Comparison of ENCODE assay signal across 8 mouse cellular contexts in the genomic region with DNA sequence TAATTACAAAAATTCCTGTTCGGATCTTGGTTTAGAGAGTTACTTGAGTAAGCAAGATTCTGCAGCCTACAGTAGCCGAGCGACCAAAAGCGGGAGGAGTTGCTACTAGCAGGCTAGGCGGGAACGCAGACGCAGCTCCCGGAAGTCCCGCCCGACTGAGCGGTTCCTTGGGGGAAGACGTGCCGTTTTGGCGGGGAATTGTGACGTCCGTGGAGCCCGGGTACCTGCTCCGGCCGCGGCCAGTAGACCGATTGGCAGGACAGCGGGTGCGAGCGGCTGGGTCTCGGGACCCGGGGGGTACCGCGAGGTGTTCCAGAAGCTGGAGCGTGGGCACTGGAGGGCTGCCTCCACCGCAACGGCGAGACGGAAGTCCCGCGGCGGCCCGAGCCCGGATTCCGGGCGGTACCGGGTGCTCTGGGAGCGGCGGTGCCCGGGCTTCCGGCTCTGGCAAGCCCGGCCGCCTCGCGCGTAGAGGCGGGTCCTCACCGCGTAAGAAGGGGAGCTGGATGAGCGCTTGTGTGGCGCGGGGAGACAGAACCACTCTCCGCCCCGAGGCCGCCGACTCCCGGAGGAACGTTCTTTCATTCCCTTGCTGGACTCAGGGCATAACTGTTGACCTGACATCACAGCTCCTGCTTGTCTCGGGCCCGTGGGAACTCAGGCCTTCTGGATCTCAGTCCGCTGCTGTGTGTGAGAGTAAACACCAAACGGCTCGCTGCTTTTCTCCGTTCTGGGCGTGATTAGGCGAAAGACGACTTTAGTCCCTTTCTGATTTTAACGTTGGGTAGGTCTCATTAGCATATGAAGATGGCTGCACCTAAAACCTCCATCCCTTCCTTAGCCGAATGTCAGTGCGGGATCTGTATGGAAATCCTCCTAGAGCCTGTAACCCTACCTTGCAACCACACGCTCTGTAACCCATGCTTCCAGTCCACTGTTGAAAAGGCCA. TPM values are rescaled to one million over a fixed set of nuclear protein-coding genes. Genes with fewer than 3 reads are reported as not detected.
A peak's percentile ranks its signal among the peaks of the same experiment; 100 is the strongest.
DNase-seq lines count a peak whose midpoint lies in the region; ATAC-seq and TF ChIP-seq lines count a peak whose summit lies in the region.

Gene Rnf168 (plus strand): TSS at position 152 of the 949 bp plus-strand sequence.

- H3K36me3 ChIP-seq in G1E (replicated peaks), result peaks cover 23% of the 10 kb centered on the region
- no peaks in the 10 kb centered on the region for H3K36me3 ChIP-seq in forebrain, postnatal 0 days (ENCODE audit: insufficient read depth)
- peaks cover 9% of the 10 kb centered on the region for H3K36me3 ChIP-seq in lung, embryonic 16.5 days (ENCODE audit: control insufficient read depth, insufficient read depth, low read length)

- peak within 1 kb of the TSS; percentile 77 for H3K4me3 ChIP-seq in G1E (ENCODE audit: low read depth, low read length)
- H3K4me3 ChIP-seq in forebrain, postnatal 0 days (ENCODE audit: low read depth, low read length), result peak within 1 kb of the TSS; percentile 87
- H3K4me3 ChIP-seq in lung, embryonic 16.5 days (ENCODE audit: low read length), result peak within 1 kb of the TSS; percentile 81

- H3K4me1 ChIP-seq in G1E (ENCODE audit: insufficient read depth, low read depth, low read length), result peaks cover 14% of the 10 kb centered on the region
- 0 out of 2 replicates have a peak, but pooled peaks cover 4% of the 10 kb centered on the region for H3K4me1 ChIP-seq in forebrain, postnatal 0 days (ENCODE audit: insufficient read depth)
- H3K4me1 ChIP-seq in lung, embryonic 16.5 days (replicated peaks; ENCODE audit: control insufficient read depth, insufficient read depth, low read length), result peaks cover 10% of the 10 kb centered on the region

- ATAC-seq in G1E (ENCODE audit: extremely low read depth, insufficient number of reproducible peaks, low FRiP score, poor library complexity, severe bottlenecking), result peak; percentile 85
- peak; percentile 95 for ATAC-seq in forebrain, postnatal 0 days
- peak; percentile 72 to 83 for ATAC-seq in hematopoietic stem cell, adult 5-6 weeks (replicated peaks in 1 of 2; ENCODE audit: insufficient read depth in 1 of 2, low FRiP score in 2 of 2, low TSS enrichment in 1 of 2, low read depth in 1 of 2, poor library complexity in 2 of 2, severe bottlenecking in 2 of 2)
- peak; percentile 96 for ATAC-seq in lung, embryonic 16.5 days (ENCODE audit: low read depth)

- H3K4me2 ChIP-seq in forebrain, postnatal 0 days (ENCODE audit: low read depth), result peak within 1 kb of the TSS; percentile 45
- peak within 1 kb of the TSS; percentile 73 for H3K4me2 ChIP-seq in lung, embryonic 16.5 days (ENCODE audit: low read depth, low read length)

- DNase-seq in G1E (ENCODE audit: low spot score), result peak; percentile 87
- DNase-seq in cerebellum, adult 18-20 months, result peak; percentile 93 to 97
- DNase-seq in forebrain, postnatal 0 days, result peak; percentile 88
- DNase-seq in layer of hippocampus, adult 9-10 months (ENCODE audit: low spot score), result peak; percentile 75
- DNase-seq in ovary, postnatal 10 days (ENCODE audit: low spot score), result peak; percentile 85
- peak; percentile 81 for DNase-seq in thymus, postnatal 10 days (ENCODE audit: low spot score in 2 of 2)

- H3K9me3 ChIP-seq in G1E (replicated peaks), result peaks cover 12% of the 10 kb centered on the region
- H3K9me3 ChIP-seq in forebrain, postnatal 0 days (ENCODE audit: low read length), result no peaks in the 10 kb centered on the region
- peaks cover 4% of the 10 kb centered on the region for H3K9me3 ChIP-seq in lung, embryonic 16.5 days (ENCODE audit: control insufficient read depth, low read length)

- peak within 1 kb of the TSS; percentile 93 for H3K27ac ChIP-seq in forebrain, postnatal 0 days (ENCODE audit: low read depth, low read length)
- H3K27ac ChIP-seq in lung, embryonic 16.5 days (ENCODE audit: low read length), result peak within 1 kb of the TSS; percentile 98

- no peak for TF ChIP-seq CTCF in G1E (IDR thresholded peaks at IDR 0.05; ENCODE audit: low read depth, low read length)
- no peak for TF ChIP-seq CTCF in forebrain, postnatal 0 days (IDR thresholded peaks at IDR 0.05; ENCODE audit: low read depth)

- peak within 1 kb of the TSS; percentile 79 for H3K9ac ChIP-seq in forebrain, postnatal 0 days
- H3K9ac ChIP-seq in lung, embryonic 16.5 days (ENCODE audit: low read length), result peak within 1 kb of the TSS; percentile 89

- WGBS in forebrain, postnatal 0 days, result under 1% methylated on average over 65 of the region's 75 CpGs
- WGBS in lung, embryonic 16.5 days, result under 1% methylated on average over 75 of the region's 75 CpGs

- peaks cover 3% of the 10 kb centered on the region; the same call in 1 of the 2 replicates for H3K27me3 ChIP-seq in G1E (ENCODE audit: insufficient read depth, low read length)
- no peaks in the 10 kb centered on the region for H3K27me3 ChIP-seq in forebrain, postnatal 0 days (ENCODE audit: insufficient read depth, low read length)
- H3K27me3 ChIP-seq in lung, embryonic 16.5 days (ENCODE audit: control insufficient read depth, insufficient read depth, low read depth, low read length), result no peaks in the 10 kb centered on the region

RNA-seq across cellular contexts. Expression of gene Rnf168, which starts in this region (rescaled TPM):
- total RNA-seq in G1E (2014; fragmentation: Nextera tagmentation) (18.8 and 27.8 TPM in 2 replicates), G1E (2017) (48.3 and 55.3 TPM in 2 replicates)
- polyA plus RNA-seq in G1E (2012), result 10.5 and 11.6 TPM in 2 replicates
- 38.6 and 39.1 TPM in 2 replicates for total RNA-seq in forebrain, postnatal 0 days (2014; rRNA removed)
- 18.6 and 26.1 TPM in 2 replicates for polyA plus RNA-seq in forebrain, postnatal 0 days (2015; fragmentation: Nextera tagmentation; extraction: Ambion mirVana)
- 67.5 and 71.4 TPM in 2 replicates for total RNA-seq in hematopoietic stem cell, adult 5-6 weeks (2017)
- 26.3 and 26.9 TPM in 2 replicates for polyA plus RNA-seq in lung, embryonic 16.5 days (2015; fragmentation: Nextera tagmentation; extraction: Ambion mirVana)

Comparison
In these comparisons a context has a peak if more than half of its experiments do, and no peak if none do; other contexts are left out.
1. Peak in every context shown above with its lines: DNase-seq, ATAC-seq, H3K4me3 ChIP-seq and H3K27ac ChIP-seq.